Mouse (Mus musculus) adrenal gland, postnatal 36 days (tissue): ENCODE data around the gene Slc22a20. TPM values are rescaled to one million over a fixed set of nuclear protein-coding genes. Genes with fewer than 3 reads are reported as not detected.

Experiments
- DNase-seq, 2 experiments: peaks; one replicate each; pipeline ENCODE4 v3.0.0; 2021; ENCODE audit warnings: mixed read lengths in 1 of 2
- total RNA-seq, 2 experiments: library from RNA; stranded (reverse); gene quantifications; 2 replicates each; pipeline ENCODE4 v1.2.3; 2021

Gene Slc22a20
- total RNA-seq, 2 experiments from 2014 or later: not detected

GRCm38 (mm10) chr19:5924713-5925093 is 61.2 kb downstream of the Slc22a20 start, which contains the start of gene Cdc42ep2:
TSS of gene Cdc42ep2 (minus strand) at chr19:5924816.
- peak; percentile 98 to 99 for DNase-seq

GRCm38 (mm10) chr19:5923990-5924712 is 61.8 kb downstream of the Slc22a20 start:
- DNase-seq: peak; percentile 90 to 93

GRCm38 (mm10) chr19:5922963-5923362 is 63.0 kb downstream of the Slc22a20 start:
- DNase-seq: no peak

GRCm38 (mm10) chr19:5922119-5922942 is 63.6 kb downstream of the Slc22a20 start:
- DNase-seq: no peak

- DNase-seq: peak; percentile 38 to 47
Observed at GRCm38 (mm10) chr19:5921715-5922114, 64.2 kb downstream of the Slc22a20 start.

Other genes starting within 250 kb of the Slc22a20 start
- gene Ltbp3, start 245.2 kb downstream of the Slc22a20 start, total RNA-seq: 100 to 1,000 TPM; 222 to 305 TPM
- gene Scyl1, start 214.7 kb downstream of the Slc22a20 start, total RNA-seq: 100 to 1,000 TPM; 103 to 107 TPM
- 10 to 100 TPM; 35.5 to 52.6 TPM for gene Frmd8, start 110.9 kb downstream of the Slc22a20 start, total RNA-seq
- gene Slc25a45, start 108.3 kb downstream of the Slc22a20 start, total RNA-seq: 10 to 100 TPM in 1 of 2 experiments, 1 to 10 TPM in 1; 9.4 to 33.2 TPM
- gene Tigd3, start 92.0 kb downstream of the Slc22a20 start, total RNA-seq: 1 to 10 TPM in 1 of 2 experiments, under 1 TPM in 1; 0.92 to 1.4 TPM
- 100 to 1,000 TPM in 1 of 2 experiments, 10 to 100 TPM in 1; 89.6 to 120 TPM for gene Dpf2, start 73.1 kb downstream of the Slc22a20 start, total RNA-seq
- 1 to 10 TPM; 6.0 to 6.2 TPM for gene Cdc42ep2, start 61.3 kb downstream of the Slc22a20 start, total RNA-seq
- 10 to 100 TPM; 22.9 to 23.7 TPM for gene Pola2, start 21.9 kb downstream of the Slc22a20 start, total RNA-seq
- 10 to 100 TPM; 27.9 to 35.6 TPM for gene Capn1, start 29.8 kb upstream of the Slc22a20 start, total RNA-seq
- gene Syvn1, start 60.4 kb upstream of the Slc22a20 start, total RNA-seq: 10 to 100 TPM; 57.5 to 61.2 TPM
- 10 to 100 TPM; 58.2 to 58.6 TPM for gene Mrpl49, start 71.6 kb upstream of the Slc22a20 start, total RNA-seq
- 1,000 to 10,000 TPM; 1,081 to 1,082 TPM for gene Fau, start 71.7 kb upstream of the Slc22a20 start, total RNA-seq
- gene Znhit2, start 75.0 kb upstream of the Slc22a20 start, total RNA-seq: 10 to 100 TPM; 29.7 to 34.8 TPM
- gene Tm7sf2, start 82.2 kb upstream of the Slc22a20 start, total RNA-seq: 10 to 100 TPM; 22.9 to 42.0 TPM
- gene Vps51, start 91.1 kb upstream of the Slc22a20 start, total RNA-seq: 10 to 100 TPM; 51.9 to 59.8 TPM
- not detected for gene Tmem262, start 93.9 kb upstream of the Slc22a20 start, total RNA-seq
- gene Gm28374, start 96.1 kb upstream of the Slc22a20 start, total RNA-seq: under 1 TPM in 1 of 2 experiments, not detected in 1; 0.83 TPM
- gene Zfpl1, start 98.8 kb upstream of the Slc22a20 start, total RNA-seq: 10 to 100 TPM; 34.2 to 37.4 TPM
- 1 to 10 TPM; 1.8 to 2.2 TPM for gene Cdca5, start 98.8 kb upstream of the Slc22a20 start, total RNA-seq
- not detected for gene AC131692.1, start 108.3 kb upstream of the Slc22a20 start, total RNA-seq
- gene Naaladl1, start 119.6 kb upstream of the Slc22a20 start, total RNA-seq: under 1 TPM in 1 of 2 experiments, not detected in 1; 0.10 TPM
- gene Sac3d1, start 132.5 kb upstream of the Slc22a20 start, total RNA-seq: 10 to 100 TPM; 15.4 to 17.7 TPM
- gene Snx15, start 142.2 kb upstream of the Slc22a20 start, total RNA-seq: 10 to 100 TPM; 29.0 to 29.2 TPM
- 1 to 10 TPM; 1.2 to 2.0 TPM for gene Batf2, start 154.8 kb upstream of the Slc22a20 start, total RNA-seq
- gene Arl2, start 155.4 kb upstream of the Slc22a20 start, total RNA-seq: 10 to 100 TPM; 80.5 to 81.7 TPM
- 1 to 10 TPM; 1.7 TPM for gene Majin, start 198.2 kb upstream of the Slc22a20 start, total RNA-seq
- gene Gpha2, start 240.2 kb upstream of the Slc22a20 start, total RNA-seq: 10 to 100 TPM; 25.5 to 27.9 TPM
- gene Ppp2r5b, start 249.7 kb upstream of the Slc22a20 start, total RNA-seq: 100 to 1,000 TPM in 1 of 2 experiments, 10 to 100 TPM in 1; 83.5 to 129 TPM